Mouse (Mus musculus): Measurements from ENCODE around the gene Tut7.

DNA sequence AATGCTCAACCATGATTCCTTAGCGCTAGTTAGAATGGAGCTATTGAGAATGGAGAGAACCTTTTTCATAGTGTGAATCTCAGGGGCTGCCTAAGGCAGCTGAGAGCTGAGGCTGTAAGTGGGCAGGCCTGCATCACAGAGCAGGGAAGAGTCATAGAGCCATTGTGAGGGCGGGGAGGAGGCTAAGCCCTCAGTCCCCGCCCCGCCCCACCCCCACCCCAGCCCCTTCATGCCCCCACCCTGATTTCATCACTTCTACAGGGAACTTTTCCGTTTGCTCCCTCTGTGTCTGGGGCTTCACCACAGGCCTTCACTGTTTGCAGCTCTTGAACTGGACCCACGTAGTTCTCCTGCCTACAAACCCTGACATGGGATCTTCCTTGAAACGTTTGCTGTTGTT, 91.3 kb downstream of the Tut7 start, which contains the start of gene Spata31d1d:
- TF ChIP-seq POLR2A (IDR thresholded peaks at IDR 0.05; ENCODE audit: control insufficient read depth in 1 of 2, insufficient read depth in 1 of 2, low read depth in 1 of 2, low read length in 2 of 2, poor library complexity in 1 of 2) (no peak), E2F4 (IDR thresholded peaks at IDR 0.05; ENCODE audit: borderline replicate concordance, low read depth, low read length) (no peak)

Measured in MEL (cell line).